Mouse (Mus musculus) hindlimb bud, embryonic 11.5 days (tissue): ENCODE data around the gene Myh7.
"Not testable (repeated sequence)": the region's sequence is repeated elsewhere in the genome, so short reads cannot be mapped to it uniquely, and the experiment has no call there.

Source experiments
- DNase-seq: peaks from one replicate; pipeline ENCODE4 v3.0.0-alpha.2; 2012; ENCODE audit warnings: low read depth, low spot score; ENCODE audit errors: extremely low spot score

Gene Myh7

DNA sequence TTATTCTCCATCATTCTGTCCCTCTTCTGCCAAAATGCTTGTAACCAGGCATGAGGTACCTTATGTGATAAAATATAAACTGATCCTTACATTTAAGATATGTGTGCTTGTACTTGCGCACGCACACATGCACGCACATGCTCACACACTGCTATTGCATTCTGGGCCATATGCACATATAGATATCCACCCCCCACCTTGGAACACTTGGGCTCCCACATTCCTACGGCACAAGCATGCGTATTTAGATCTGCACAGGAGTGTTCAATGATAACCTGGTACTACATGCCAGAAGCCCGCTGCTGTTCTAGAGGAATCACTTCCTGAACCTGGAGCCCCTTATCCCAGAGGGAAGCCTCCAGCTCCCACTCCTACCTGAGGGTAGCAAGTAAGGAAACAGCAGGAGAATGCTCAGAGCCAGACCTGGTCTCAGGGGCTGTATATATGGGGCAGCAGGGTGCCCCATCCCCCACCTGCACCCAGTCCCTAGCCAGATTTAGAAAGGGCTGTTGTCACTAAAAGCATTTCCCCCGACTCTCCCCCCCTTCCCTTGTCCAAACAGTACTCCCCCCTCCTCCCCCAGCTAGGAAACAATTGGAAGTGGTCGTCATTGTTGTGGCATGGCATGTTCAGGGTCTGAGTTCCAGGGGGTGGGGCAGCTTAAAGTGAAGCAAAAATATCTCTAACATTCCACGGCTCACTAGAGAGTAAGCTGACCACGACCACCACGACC lies at the start of gene Myh7:
Myh7 (minus strand) TSS at position 491 of the 733 bp plus-strand sequence.
- no peak for DNase-seq

DNA sequence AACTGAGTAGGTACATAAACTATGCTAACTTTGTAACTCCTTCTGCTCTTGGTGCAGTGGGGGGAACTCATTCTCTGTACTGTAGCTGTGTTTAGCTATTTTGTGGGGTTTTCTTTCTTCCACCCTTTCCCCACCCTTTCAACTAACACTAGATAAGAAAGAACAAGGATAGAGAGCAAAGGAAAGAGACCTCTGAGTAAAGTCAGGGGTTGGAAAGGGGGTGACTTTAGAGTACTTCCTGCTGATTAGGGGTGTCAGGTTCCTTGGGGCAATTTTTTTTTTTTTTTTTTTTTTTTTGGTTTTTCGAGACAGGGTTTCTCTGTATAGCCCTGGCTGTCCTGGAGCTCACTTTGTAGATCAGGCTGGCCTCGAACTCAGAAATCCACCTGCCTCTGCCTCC lies 49.3 kb upstream of the Myh7 start:
- DNase-seq: not testable (repeated sequence)

DNA sequence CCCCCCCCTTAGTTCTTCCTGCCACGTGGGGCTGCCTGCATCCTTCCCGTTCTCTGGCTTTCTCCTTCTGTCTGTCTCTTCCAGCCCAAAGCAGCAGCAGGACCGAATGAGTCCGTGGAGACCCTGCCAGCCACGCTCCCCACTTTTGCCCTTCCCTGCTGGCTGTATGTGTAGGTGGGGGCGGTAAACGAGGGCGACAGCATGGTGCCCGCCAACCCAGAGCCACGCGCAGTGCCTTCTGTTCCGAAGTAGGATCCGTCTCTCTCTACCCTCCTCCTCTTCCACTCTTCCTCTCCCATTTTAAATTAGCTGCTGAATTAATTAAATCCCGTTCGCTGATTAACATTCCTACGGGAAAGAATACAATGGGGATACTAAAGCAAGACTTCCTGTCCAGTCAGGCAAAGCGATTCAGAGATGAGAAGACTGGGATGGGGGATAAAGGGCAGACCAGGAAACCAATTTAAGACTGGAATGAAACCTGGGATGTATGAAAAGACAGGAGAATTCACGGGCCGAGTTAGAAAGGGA lies 38.3 kb upstream of the Myh7 start:
- no peak for DNase-seq

DNA sequence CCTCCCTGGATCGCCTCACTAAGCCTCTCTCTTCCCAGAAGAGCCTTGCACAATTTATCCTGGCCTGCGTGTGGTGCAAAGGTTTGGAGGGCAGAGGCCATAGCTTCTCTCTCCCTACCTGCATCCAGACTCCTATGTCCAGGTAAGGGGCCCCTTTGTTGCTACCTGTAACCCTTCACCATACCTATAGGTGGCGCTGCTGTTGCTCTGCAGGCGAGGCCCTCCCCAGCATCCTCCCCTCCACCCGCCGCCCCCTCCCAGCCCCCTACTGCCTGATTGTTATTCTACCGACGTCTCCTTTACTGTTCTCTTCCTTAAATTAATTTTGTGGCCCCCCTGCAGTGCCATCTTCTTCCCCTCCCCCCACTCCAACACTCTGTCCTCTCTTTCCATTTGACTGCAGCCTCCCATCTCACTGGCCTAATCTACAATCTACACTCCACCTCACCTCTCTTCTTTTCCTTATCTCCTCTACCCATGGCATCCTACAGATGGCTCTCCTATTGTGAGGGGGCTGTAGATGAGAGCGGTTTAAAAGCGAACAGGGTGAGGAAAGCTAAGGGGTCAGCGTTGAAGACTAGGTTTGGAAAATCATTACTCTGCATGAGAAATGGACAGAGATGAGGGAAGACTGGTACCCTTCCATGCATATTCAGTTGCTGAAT lies 34.7 kb upstream of the Myh7 start:
- DNase-seq: no peak

DNA sequence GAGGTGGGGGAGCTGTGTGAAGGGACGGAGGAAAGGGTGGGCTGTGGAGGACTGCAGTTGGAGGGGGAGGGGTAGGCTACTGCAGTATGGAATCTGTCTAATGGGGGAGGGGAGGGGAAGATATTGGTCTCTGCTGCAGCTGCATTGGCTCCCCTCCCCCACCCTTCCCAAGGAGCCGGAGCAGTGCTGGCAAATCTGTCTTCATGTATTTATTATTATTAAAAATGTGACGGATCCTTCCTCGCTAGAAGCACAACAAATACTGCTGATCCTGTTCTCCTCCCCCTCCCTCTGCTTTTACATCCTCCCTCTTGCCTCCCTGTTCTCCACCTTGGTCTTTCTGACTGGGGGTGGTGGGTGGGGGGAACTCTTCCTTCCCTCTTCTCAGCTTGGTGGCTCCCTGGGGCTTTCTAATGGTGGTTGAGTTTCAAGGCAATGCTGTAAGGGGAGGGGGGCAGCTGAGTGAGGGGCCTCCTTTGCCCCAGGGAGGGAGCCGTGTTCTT lies 34.0 kb upstream of the Myh7 start:
- no peak for DNase-seq

DNA sequence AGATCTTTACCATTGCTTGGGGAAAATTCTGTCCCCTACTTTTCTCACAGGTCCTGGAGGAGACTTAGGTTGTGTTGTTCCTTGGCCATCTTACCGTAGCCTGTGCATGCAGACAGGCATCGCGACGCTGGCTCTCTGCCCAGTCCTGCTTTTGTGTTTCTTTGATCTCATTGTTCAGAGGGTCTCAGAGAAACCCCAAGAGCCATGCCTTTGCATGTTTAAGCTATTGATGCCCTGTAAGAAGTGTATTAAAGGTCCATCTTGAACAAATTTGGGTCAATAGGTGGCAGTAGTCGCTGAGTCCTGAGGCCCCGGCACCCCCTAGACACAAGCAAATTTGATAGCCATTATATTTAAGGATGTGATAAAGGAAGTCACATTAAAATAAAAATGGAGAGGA lies 33.2 kb upstream of the Myh7 start:
- DNase-seq: no peak

DNA sequence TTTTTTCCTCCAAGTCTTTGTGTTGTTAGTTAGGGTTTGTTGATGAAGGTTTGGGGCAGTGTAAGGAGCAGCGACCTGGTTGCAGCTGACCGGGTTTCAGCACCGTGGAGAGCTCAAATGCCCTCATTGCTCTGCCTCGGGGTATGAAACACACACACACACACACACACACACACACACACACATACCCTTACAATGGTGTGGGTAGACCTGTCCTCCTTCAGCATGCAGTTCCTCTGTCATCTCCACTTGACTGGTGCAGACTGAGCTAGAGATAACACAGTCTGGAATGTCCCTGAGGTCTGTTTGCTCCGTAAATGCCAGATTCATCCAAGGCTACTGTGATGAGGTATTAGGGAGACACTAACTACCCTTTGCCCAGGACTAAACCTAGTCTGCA lies 32.8 kb upstream of the Myh7 start:
- DNase-seq: no peak

DNA sequence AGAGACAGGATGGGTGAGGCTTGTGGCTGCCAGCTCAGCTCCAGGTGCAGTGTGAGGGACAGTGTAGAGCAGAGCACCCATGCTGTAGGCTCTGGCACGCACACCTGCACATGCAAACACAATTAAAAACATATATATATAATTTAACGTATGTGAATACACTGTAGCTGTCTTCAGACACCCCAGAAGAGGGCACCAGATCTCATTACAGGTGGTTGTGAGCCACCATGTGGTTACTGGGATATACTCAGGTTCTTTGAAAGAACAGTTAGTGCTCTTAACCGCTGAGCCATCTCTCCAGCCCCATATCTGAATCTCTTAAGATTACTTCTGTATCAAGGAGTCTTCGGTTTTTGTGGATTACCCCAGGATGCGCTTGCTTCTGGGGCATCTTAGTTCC lies 31.1 kb upstream of the Myh7 start:
- DNase-seq: no peak

DNA sequence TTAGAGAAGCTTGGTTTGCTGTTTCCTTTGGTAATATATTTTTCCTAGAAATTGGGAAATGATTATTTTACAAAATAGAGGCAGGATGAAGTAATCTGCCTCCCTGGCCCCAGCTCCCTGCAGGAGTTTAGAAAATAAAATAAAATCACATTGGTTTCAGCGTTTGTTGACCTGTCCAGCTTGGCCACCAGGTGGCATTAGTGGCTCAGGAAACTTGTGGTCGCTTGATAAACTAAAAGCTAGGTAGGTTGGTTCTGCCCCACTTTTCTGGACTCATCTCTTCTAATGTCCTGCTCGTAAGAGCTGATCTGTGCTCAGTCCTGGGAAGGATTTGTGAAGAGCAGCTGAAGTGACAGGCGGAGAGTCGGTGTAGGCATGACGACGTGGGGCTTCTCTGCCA lies 29.8 kb upstream of the Myh7 start:
- DNase-seq: peak; percentile 44

DNA sequence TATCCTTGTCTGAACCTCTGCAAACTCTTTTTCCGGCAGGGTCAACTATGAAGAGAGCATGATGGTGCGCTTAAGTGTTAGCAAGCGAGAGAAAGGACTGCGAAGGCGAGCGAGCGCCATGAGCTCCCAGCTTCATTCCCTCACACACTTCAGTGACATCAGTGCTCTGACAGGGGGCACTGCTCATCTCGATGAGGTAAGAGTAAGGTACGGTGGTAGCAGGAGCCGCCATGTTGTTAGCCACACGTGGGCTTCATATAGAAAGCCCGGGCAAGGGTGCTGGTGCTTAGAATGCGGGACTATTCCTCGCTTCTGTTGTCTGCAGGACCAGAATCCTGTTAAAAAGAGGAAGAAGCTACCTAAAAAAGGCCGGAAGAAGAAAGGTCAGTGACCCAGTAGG lies 28.6 kb upstream of the Myh7 start:
- DNase-seq: no peak

DNA sequence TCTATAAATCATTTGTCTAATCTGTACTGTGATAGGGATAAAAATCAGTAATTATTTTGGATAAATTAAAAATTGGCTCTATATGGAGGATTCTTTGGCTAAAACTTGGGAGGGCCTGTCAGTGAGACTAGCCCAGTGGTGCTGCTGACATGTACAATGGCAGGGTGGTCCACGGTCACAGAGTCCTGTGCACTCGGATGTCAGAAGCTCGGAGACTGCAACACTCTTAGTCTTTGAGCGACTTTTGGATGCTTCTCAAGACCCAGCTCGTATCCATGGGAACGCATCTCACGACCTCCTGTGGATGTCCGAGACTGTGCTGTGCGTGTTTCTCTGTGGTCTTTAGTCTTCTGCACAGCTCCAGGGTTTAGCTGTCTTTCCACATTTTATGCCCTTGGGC lies 26.0 kb upstream of the Myh7 start:
- no peak for DNase-seq

DNA sequence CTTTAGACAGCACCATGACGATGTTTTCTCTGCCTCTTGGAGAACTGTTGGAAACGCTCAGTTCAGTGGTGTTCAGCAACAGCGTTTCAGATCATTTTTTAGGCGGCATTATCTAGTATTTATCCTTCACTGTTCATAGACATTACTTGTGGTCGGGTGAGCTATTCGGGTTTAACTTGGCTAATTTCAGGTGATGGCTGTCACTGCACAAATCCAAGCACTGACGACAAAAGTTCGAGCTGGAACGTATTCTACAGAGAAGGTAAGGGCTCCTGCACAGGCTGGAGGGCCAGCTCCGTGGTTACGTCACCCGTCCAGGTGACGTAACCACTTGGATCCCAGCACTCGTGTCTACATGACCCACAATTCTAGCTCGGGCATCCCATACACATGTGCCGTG lies 22.4 kb upstream of the Myh7 start:
- DNase-seq: no peak

DNA sequence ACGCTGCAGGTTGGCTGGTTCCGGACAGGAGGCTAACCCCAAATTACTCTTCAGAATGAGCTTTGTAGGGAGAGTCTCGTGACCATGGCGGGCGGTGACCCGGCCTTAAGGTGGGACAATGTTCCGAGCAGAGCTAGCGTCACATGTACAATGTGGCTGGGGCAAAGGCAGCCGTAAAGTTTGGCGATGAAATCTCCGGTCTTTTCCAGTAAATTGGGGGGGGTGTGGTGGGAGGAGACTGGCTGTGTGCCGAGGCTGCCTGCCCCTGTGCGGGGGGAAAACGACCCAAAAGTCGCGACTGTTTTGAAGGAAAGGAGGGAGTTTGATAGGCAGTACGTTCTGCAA lies 21.3 kb upstream of the Myh7 start:
- DNase-seq: no peak

DNA sequence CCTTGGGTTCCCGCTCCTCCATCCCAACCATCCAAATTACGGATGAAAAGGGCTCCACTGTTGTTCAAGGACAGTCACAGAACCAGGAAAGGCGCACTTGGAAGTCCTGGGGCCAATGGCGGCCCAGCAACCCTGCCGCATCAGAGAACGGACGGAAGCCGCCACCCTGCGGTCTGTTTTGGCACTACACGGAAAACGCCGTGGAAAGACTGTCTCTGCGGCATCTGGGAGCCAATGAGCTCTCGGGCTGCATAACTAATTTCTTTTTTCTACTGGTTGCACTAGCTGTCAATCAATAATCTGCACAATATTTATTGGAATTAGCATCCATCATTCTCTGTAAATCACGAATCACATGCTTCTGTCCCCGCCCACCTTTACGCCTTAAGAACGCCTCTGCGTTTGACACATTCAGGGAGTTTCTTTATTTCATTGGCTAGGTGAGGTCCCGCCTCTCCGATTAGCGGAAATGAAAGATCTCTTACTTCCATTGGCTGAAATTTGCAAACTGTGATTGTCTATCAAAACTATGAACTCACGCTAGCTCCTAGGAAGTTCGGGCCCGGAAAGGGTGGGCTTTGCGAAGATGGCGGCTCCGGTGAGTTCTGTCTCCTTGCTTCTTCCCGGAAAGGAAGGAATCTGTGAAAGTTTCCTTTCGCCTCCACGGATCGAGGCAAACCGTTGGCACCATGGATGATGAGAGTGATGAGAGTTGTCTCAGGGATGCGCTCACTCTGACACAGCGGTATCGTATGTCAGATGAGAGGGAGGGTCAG lies 20.8 kb upstream of the Myh7 start, which contains the start of gene Ngdn:
Ngdn (plus strand) TSS at position 464 of the 776 bp plus-strand sequence.
- DNase-seq: peak; percentile 100

DNA sequence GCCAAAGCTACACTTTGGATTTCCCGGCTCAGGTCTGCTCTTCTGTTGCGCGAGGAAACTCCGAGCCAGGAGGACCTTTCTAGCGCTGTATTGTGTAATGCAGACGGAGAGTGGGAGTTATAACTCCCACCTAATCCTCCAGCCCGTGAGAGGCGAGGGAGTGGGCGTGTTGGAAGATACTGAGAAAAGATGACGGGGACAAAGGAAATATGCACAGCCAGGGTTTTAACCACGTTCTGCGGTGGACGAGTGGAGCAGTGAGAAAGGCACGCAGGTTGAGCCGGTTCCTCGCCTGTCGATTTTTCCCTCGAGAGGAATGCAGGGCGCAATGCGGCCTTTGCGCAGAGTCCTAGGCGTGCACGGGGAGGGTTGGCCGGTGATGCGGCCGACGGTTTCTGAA lies 20.2 kb upstream of the Myh7 start:
- peak; percentile 14 for DNase-seq

DNA sequence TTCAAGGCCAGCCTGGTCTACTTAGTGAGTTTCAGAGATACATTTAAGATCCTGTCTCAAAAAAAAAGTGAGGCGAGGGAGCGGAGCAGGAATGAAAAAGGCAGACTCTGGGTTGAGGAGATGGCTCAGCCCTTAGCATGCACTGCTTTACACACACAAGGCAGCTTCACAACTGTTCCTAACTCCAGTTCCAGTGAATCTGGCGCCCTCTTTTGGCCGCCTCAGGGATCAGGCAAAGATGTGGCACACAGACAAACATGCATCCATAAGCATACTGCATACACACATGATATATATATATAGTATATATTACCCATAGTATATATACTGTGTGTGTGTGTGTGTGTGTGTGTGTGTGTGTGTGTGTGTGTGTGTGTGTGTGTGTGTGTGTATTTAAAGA lies 16.7 kb upstream of the Myh7 start:
- no peak for DNase-seq

DNA sequence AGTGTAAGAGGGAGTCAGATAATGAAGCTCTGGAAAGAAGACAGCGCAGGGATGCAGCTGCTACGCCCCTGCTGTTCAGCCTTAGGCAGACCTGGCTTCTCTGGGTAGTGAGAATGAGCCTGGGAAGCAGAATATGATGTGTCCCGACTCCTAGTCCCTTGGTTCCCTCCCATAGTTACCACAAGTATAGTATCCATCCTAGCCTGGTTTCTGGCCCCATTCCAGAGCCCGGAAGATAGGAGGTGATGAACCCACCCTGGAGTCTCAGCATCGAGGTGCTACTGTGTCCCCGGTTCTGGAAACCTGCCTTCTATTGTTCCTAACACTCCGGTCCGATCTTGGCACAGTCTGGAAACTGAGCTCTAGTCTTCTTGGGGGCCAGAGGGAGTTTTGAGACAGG lies 14.0 kb upstream of the Myh7 start:
- no peak for DNase-seq

DNA sequence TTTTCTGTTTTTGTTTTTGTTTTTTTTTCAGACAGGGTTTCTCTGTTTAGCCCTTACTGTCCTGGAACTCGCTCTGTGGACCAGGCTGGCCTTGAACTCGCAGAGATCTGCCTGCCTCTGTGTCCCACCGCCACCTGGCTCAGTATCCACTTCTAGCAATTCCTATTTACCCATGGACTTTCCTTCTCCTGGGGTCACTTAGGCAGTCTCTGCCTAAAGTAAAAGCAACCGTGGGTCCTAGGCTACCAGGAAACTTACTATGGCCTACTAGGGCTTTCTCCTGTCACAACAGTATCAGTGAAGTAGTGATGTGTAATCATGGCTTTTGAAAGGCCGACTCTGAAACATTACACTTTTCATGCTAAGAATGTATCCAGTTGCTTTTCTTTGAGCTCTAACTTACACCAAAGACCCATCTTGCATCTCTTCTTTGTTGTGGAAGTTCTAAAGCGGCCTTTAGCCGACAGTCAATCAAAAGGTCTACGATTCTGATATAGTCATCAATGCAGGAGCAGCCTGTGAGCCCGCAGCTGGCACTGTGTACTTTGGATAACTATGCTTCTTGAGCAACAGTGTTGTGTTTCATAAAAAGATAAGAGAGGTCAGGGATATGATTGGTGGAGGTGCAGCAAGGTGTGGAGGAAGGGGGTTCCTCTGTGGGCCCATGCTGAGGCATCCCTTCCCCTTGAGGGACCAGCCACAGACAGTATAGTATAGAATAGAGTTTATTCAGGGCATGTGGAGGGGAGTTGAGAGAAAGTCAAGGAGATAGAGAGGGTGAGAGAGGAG lies 12.9 kb upstream of the Myh7 start:
- no peak for DNase-seq

DNA sequence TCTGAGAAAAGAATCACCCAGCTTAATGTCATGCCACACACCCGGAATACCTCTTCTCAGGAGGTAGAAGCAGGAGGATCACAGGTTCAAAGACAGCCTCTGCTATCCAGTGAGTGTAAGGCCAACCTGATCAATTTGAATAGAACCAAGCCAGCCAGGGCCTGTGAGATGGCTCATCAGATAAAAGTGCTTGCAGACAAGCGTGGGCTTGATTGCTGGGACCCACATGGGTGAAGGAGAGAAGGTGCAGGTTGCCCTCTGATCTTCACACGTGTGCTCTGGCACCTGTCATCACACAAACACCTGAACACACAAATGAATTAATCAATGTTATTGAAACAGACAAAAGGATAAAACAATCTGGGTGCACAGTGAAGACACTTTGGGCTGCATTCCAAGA lies 12.1 kb upstream of the Myh7 start:
- DNase-seq: no peak

DNA sequence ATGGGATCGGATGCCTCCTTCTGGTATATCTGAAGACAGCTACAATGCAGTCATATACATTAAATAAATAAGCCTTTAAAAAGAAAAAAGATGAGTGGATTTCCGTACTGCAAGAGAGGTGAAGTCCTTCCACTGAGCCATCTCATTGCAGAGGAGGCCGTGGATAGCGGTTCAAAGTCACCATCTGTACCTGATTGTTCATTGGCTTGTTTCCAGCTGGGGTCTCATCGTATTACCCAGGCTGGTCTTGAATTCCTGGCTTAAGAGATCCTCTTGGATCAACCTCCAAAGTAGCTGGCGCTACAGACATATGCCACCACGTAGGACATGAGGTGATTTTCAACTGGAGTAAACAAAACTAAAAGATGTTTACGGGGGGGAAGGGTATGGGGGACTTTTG lies 11.5 kb upstream of the Myh7 start:
- no peak for DNase-seq

DNA sequence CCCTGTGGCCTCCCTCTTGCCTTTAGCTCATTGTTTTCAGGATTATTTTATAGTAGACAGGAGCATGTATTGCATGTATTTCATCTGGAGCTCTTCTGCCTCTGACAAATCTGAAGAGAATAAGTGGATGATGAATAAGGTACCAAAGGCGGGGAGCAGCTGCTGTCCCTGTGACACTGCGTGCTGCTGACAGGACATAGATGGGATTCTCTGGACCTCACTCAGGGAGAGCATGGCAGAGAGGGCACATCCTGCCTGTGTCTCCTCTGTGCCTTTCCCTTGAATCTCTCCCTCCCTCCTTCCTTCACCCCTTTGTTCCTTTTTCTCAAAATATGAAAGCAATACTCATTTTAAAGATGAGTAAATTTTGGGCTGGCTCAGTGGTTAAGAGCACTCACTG lies 11.1 kb upstream of the Myh7 start:
- no peak for DNase-seq
